ENCODE assay signal across 16 mouse cellular contexts in genomic region chr13:31911956-31912355, GRCm38 (mm10).
DNase-seq lines count a peak whose midpoint lies in the region; ATAC-seq and TF ChIP-seq lines count a peak whose summit lies in the region.
"Had no signal": no experiment of that assay in that cellular context is flagged by ENCODE, and none has a peak within 500 bp of the region (broad histone marks: within the 10 kb centered on the region; RNA-seq: fewer than 3 reads in every experiment).

No protein-coding gene starts in this region.

- no peaks in the 10 kb centered on the region for H3K27me3 ChIP-seq in heart, embryonic 13.5 days (replicated peaks)
- no peaks in the 10 kb centered on the region for H3K27me3 ChIP-seq in midbrain, embryonic 12.5 days
- no peaks in the 10 kb centered on the region for H3K27me3 ChIP-seq in midbrain, postnatal 0 days (ENCODE audit: insufficient read depth, low read length)
- H3K27me3 ChIP-seq in limb, embryonic 12.5 days = peaks cover 5% of the 10 kb centered on the region; the same call in 1 of the 2 replicates
- H3K27me3 ChIP-seq: neural tube, embryonic 12.5 days had no signal

- H3K4me2 ChIP-seq in heart, embryonic 13.5 days = no peak overlapping the region
- no peak overlapping the region for H3K4me2 ChIP-seq in midbrain, embryonic 12.5 days (replicated peaks)
- H3K4me2 ChIP-seq in midbrain, postnatal 0 days (ENCODE audit: low read depth, low read length, poor library complexity, severe bottlenecking) = no peak overlapping the region
- peak overlapping the region; percentile 21; the same call in 1 of the 2 replicates for H3K4me2 ChIP-seq in limb, embryonic 12.5 days
- H3K4me2 ChIP-seq: limb, embryonic 13.5 days; neural tube, embryonic 12.5 days had no signal

- H3K9me3 ChIP-seq in heart, embryonic 13.5 days = no peaks in the 10 kb centered on the region
- H3K9me3 ChIP-seq in midbrain, embryonic 12.5 days = no peaks in the 10 kb centered on the region
- H3K9me3 ChIP-seq in midbrain, postnatal 0 days (ENCODE audit: low read length) = no peaks in the 10 kb centered on the region
- H3K9me3 ChIP-seq in limb, embryonic 12.5 days = no peaks in the 10 kb centered on the region
- H3K9me3 ChIP-seq: G1E; limb, embryonic 13.5 days; neural tube, embryonic 12.5 days had no signal

- H3K4me3 ChIP-seq in heart, embryonic 13.5 days = no peak overlapping the region
- no peak overlapping the region for H3K4me3 ChIP-seq in midbrain, embryonic 12.5 days
- H3K4me3 ChIP-seq in midbrain, postnatal 0 days (ENCODE audit: low read depth, low read length) = no peak overlapping the region
- no peak overlapping the region for H3K4me3 ChIP-seq in limb, embryonic 12.5 days (replicated peaks)
- H3K4me3 ChIP-seq: limb, embryonic 13.5 days; neural tube, embryonic 12.5 days had no signal

- DNase-seq in heart, adult 18-20 months = no peak
- DNase-seq in midbrain, postnatal 0 days (ENCODE audit: low spot score) = no peak
- DNase-seq in embryo, embryonic 9.5 days (ENCODE audit: extremely low spot score) = peak; percentile 73
- DNase-seq in urinary bladder, adult 18-20 months (ENCODE audit: low spot score in 2 of 2) = no peak
- DNase-seq in liver = no peak
- DNase-seq: adrenal gland, postnatal 10 days; cerebellum, postnatal 14 days; gastrocnemius, postnatal 36 days; liver, postnatal 0 days had no signal

- ATAC-seq in heart, embryonic 13.5 days (ENCODE audit: extremely low read depth, insufficient number of reproducible peaks, low FRiP score, low TSS enrichment) = no peak
- peak; percentile 34; the same call in 1 of the 2 replicates for ATAC-seq in midbrain, embryonic 12.5 days (ENCODE audit: low FRiP score, low read depth)
- no peak for ATAC-seq in midbrain, postnatal 0 days (ENCODE audit: low FRiP score)
- ATAC-seq in limb, embryonic 12.5 days (ENCODE audit: insufficient number of reproducible peaks, insufficient read depth, low FRiP score, low TSS enrichment, low read depth) = no peak
- ATAC-seq: inflammation-experienced regulatory T-cells, adult 6 months; liver, postnatal 0 days had no signal

- H3K27ac ChIP-seq in heart, embryonic 13.5 days (replicated peaks) = 0 out of 2 replicates have a peak overlapping the region, but pooled peaks have one; percentile 24
- no peak overlapping the region for H3K27ac ChIP-seq in midbrain, embryonic 12.5 days (replicated peaks)
- H3K27ac ChIP-seq in midbrain, postnatal 0 days (ENCODE audit: low read depth, low read length) = no peak overlapping the region
- no peak overlapping the region; the same call in 1 of the 2 replicates for H3K27ac ChIP-seq in limb, embryonic 12.5 days
- H3K27ac ChIP-seq: limb, embryonic 13.5 days; neural tube, embryonic 12.5 days had no signal

- no peaks in the 10 kb centered on the region for H3K36me3 ChIP-seq in heart, embryonic 13.5 days
- no peaks in the 10 kb centered on the region for H3K36me3 ChIP-seq in midbrain, embryonic 12.5 days
- H3K36me3 ChIP-seq in midbrain, postnatal 0 days (ENCODE audit: insufficient read depth, low read length) = no peaks in the 10 kb centered on the region
- no peaks in the 10 kb centered on the region for H3K36me3 ChIP-seq in limb, embryonic 12.5 days
- H3K36me3 ChIP-seq: G1E; limb, embryonic 13.5 days; neural tube, embryonic 12.5 days had no signal

- 14% methylated on average over 5 of the region's 5 CpGs for WGBS in heart, embryonic 13.5 days
- 13% methylated on average over 5 of the region's 5 CpGs for WGBS in midbrain, embryonic 12.5 days
- WGBS in midbrain, postnatal 0 days = 23% methylated on average over 5 of the region's 5 CpGs
- WGBS in limb, embryonic 12.5 days = 7% methylated on average over 5 of the region's 5 CpGs

- peaks cover 22% of the 10 kb centered on the region for H3K4me1 ChIP-seq in heart, embryonic 13.5 days
- H3K4me1 ChIP-seq in midbrain, embryonic 12.5 days = peaks cover 3% of the 10 kb centered on the region
- no peaks in the 10 kb centered on the region for H3K4me1 ChIP-seq in midbrain, postnatal 0 days (ENCODE audit: insufficient read depth, low read length)
- peaks cover 12% of the 10 kb centered on the region for H3K4me1 ChIP-seq in limb, embryonic 12.5 days (replicated peaks)

- H3K9ac ChIP-seq in heart, embryonic 13.5 days = no peak overlapping the region
- H3K9ac ChIP-seq in midbrain, embryonic 12.5 days (replicated peaks) = no peak overlapping the region
- no peak overlapping the region for H3K9ac ChIP-seq in midbrain, postnatal 0 days (replicated peaks; ENCODE audit: low read length, poor library complexity, severe bottlenecking)
- H3K9ac ChIP-seq in limb, embryonic 12.5 days (replicated peaks) = no peak overlapping the region
- H3K9ac ChIP-seq: limb, embryonic 13.5 days; liver, postnatal 0 days; neural tube, embryonic 12.5 days had no signal

- TF ChIP-seq CTCF in midbrain, postnatal 0 days (IDR thresholded peaks at IDR 0.05) = no peak
